Mouse (Mus musculus) kidney, embryonic 16.5 days (tissue): Measurements from ENCODE around the gene Tfcp2. TPM values are rescaled to one million over a fixed set of nuclear protein-coding genes. Genes with fewer than 3 reads are reported as not detected.
"Not testable (repeated sequence)": the region's sequence is repeated elsewhere in the genome, so short reads cannot be mapped to it uniquely, and the experiment has no call there.

ENCODE experiments used
- ATAC-seq: fragments of 200-750 bp; cut with Nextera tagmentation; 2 replicates; pipeline ENCODE4 v1.8.0; 2017; ENCODE audit warnings: moderate TSS enrichment; ENCODE audit not compliant: low FRiP score, low TSS enrichment
- H3K27ac ChIP-seq: fragments of 300-500 bp; sonication (generic); 2 replicates; pipeline ENCODE4 v1.5.1; 2014; ENCODE audit warnings: low read length
- H3K27me3 ChIP-seq: fragments of 300-500 bp; sonication (generic); 2 replicates; pipeline ENCODE4 v1.6.1; 2014; ENCODE audit warnings: low read length, control low read depth, mixed read lengths; ENCODE audit not compliant: insufficient read depth
- H3K36me3 ChIP-seq: fragments of 300-500 bp; sonication (generic); 2 replicates; pipeline ENCODE4 v1.6.1; 2014; ENCODE audit warnings: low read length, control low read depth, mixed read lengths; ENCODE audit not compliant: insufficient read depth
- H3K4me1 ChIP-seq: fragments of 300-500 bp; sonication (generic); 2 replicates; pipeline ENCODE4 v1.6.1; 2014; ENCODE audit warnings: low read length, control low read depth, mixed read lengths; ENCODE audit not compliant: insufficient read depth
- H3K4me2 ChIP-seq: fragments of 300-500 bp; sonication (generic); replicated peaks from 2 replicates; pipeline ENCODE4 v1.6.1; 2014; ENCODE audit warnings: low read depth, low read length
- H3K4me3 ChIP-seq: fragments of 300-500 bp; sonication (generic); 2 replicates; pipeline ENCODE4 v1.5.1; 2014; ENCODE audit warnings: mild to moderate bottlenecking, low read length
- H3K9ac ChIP-seq: fragments of 300-500 bp; sonication (generic); replicated peaks from 2 replicates; pipeline ENCODE4 v1.6.1; 2014; ENCODE audit warnings: low read length
- H3K9me3 ChIP-seq: fragments of 300-500 bp; sonication (generic); 2 replicates; pipeline ENCODE4 v1.6.1; 2016; ENCODE audit warnings: low read length, control low read depth
- WGBS: fragments of 180-500 bp; shearing (Covaris S2); extraction: QIAGEN DNeasy Blood & Tissue Kit; methylation state at CpG from one replicate; pipeline ENCODE4 v1.1.7; 2014; 5-methylcytosine and 5-hydroxymethylcytosine counted together
- polyA plus RNA-seq: library from polyadenylated mRNA; unstranded; fragments of >200 nt; fragmentation: Nextera tagmentation; extraction: Ambion mirVana; gene quantifications from 2 replicates; pipeline ENCODE4 v1.2.1, GENCODE M21; 2015

Gene Tfcp2
- polyA plus RNA-seq, 1 experiment from 2014 or later = 37.5 TPM

- Histone ChIP-seq H3K9me3 (no peaks in the 10 kb centered on the region), H3K4me1 (no peaks in the 10 kb centered on the region), H3K9ac (no peak overlapping the region), H3K4me3 (no peak overlapping the region), H3K4me2 (no peak overlapping the region), H3K27ac (no peak overlapping the region), H3K27me3 (no peaks in the 10 kb centered on the region), H3K36me3 (peaks cover 26% of the 10 kb centered on the region)
- no peak for ATAC-seq
- 94% methylated on average over 9 of the region's 9 CpGs for WGBS
Measured at GRCm38 (mm10) chr15:100539411-100539810, 12.4 kb downstream of the Tfcp2 start.

- Histone ChIP-seq H3K4me2 (no peak overlapping the region), H3K36me3 (peaks cover 22% of the 10 kb centered on the region), H3K4me3 (no peak overlapping the region), H3K9me3 (no peaks in the 10 kb centered on the region), H3K27ac (no peak overlapping the region), H3K9ac (no peak overlapping the region), H3K4me1 (no peaks in the 10 kb centered on the region), H3K27me3 (no peaks in the 10 kb centered on the region)
- 89% methylated on average over 6 of the region's 6 CpGs for WGBS
- no peak for ATAC-seq
Measured at GRCm38 (mm10) chr15:100537913-100538312, 13.9 kb downstream of the Tfcp2 start.

- Histone ChIP-seq H3K4me3 (no peak overlapping the region), H3K4me2 (no peak overlapping the region), H3K9ac (no peak overlapping the region), H3K9me3 (no peaks in the 10 kb centered on the region), H3K27me3 (no peaks in the 10 kb centered on the region), H3K4me1 (no peaks in the 10 kb centered on the region), H3K27ac (no peak overlapping the region), H3K36me3 (peaks cover 14% of the 10 kb centered on the region)
- 53% methylated on average over 5 of the region's 5 CpGs for WGBS
- ATAC-seq = no peak
Measured at GRCm38 (mm10) chr15:100527900-100528299, 23.9 kb downstream of the Tfcp2 start.

GRCm38 (mm10) chr15:100525405-100525804 lies 26.4 kb downstream of the Tfcp2 start:
- H3K4me2 ChIP-seq = no peak overlapping the region
- H3K9ac ChIP-seq = no peak overlapping the region
- no peak for ATAC-seq
- 92% methylated on average over 14 of the region's 14 CpGs for WGBS
- no peaks in the 10 kb centered on the region for H3K9me3 ChIP-seq
- H3K4me3 ChIP-seq = no peak overlapping the region
- no peak overlapping the region for H3K27ac ChIP-seq
- peaks cover 28% of the 10 kb centered on the region; the same call in 1 of the 2 replicates for H3K36me3 ChIP-seq
- H3K4me1 ChIP-seq = no peaks in the 10 kb centered on the region
- no peaks in the 10 kb centered on the region for H3K27me3 ChIP-seq

- Histone ChIP-seq H3K27me3 (no peaks in the 10 kb centered on the region), H3K4me1 (no peaks in the 10 kb centered on the region), H3K36me3 (peaks cover 50% of the 10 kb centered on the region), H3K4me2 (no peak overlapping the region), H3K9me3 (no peaks in the 10 kb centered on the region), H3K27ac (no peak overlapping the region), H3K9ac (no peak overlapping the region), H3K4me3 (no peak overlapping the region)
- no peak for ATAC-seq
- whole genome bisulfite sequencing = 94% methylated on average over 14 of the region's 14 CpGs
Measured at GRCm38 (mm10) chr15:100520306-100520705, 31.5 kb downstream of the Tfcp2 start.

- no peaks in the 10 kb centered on the region for H3K27me3 ChIP-seq
- no peak overlapping the region for H3K27ac ChIP-seq
- H3K4me2 ChIP-seq = no peak overlapping the region
- H3K4me1 ChIP-seq = no peaks in the 10 kb centered on the region
- H3K36me3 ChIP-seq = peaks cover 67% of the 10 kb centered on the region
- no peaks in the 10 kb centered on the region for H3K9me3 ChIP-seq
- no peak overlapping the region for H3K9ac ChIP-seq
- 81% methylated on average over 2 of the region's 2 CpGs for WGBS
- H3K4me3 ChIP-seq = no peak overlapping the region
- no peak for ATAC-seq
Measured at GRCm38 (mm10) chr15:100515121-100515520, 36.7 kb downstream of the Tfcp2 start.

GRCm38 (mm10) chr15:100513387-100513786 lies 38.4 kb downstream of the Tfcp2 start:
- Histone ChIP-seq H3K4me3 (no peak overlapping the region), H3K27me3 (no peaks in the 10 kb centered on the region), H3K4me1 (no peaks in the 10 kb centered on the region), H3K4me2 (no peak overlapping the region), H3K36me3 (peaks cover 65% of the 10 kb centered on the region), H3K27ac (no peak overlapping the region), H3K9me3 (no peaks in the 10 kb centered on the region), H3K9ac (no peak overlapping the region)
- ATAC-seq = no peak
- WGBS = 81% methylated on average over 4 of the region's 4 CpGs

GRCm38 (mm10) chr15:100510072-100510471 lies 41.7 kb downstream of the Tfcp2 start:
- Histone ChIP-seq H3K36me3 (peaks cover 60% of the 10 kb centered on the region), H3K4me2 (no peak overlapping the region)

GRCm38 (mm10) chr15:100508454-100509167 lies 43.2 kb downstream of the Tfcp2 start:
- Histone ChIP-seq H3K27ac (no peak overlapping the region), H3K9me3 (no peaks in the 10 kb centered on the region), H3K9ac (no peak overlapping the region), H3K27me3 (no peaks in the 10 kb centered on the region), H3K4me1 (no peaks in the 10 kb centered on the region), H3K4me3 (no peak overlapping the region), H3K4me2 (no peak overlapping the region), H3K36me3 (peaks cover 55% of the 10 kb centered on the region)
- 77% methylated on average over 13 of the region's 13 CpGs for WGBS
- ATAC-seq = no peak

More at GRCm38 (mm10) chr15:100510072-100510471, 41.7 kb downstream of the Tfcp2 start:
- WGBS = 85% methylated on average over 11 of the region's 11 CpGs
- no peak overlapping the region for H3K9ac ChIP-seq
- H3K4me3 ChIP-seq = no peak overlapping the region
- H3K9me3 ChIP-seq = no peaks in the 10 kb centered on the region
- no peak overlapping the region for H3K27ac ChIP-seq
- no peaks in the 10 kb centered on the region for H3K4me1 ChIP-seq
- ATAC-seq = no peak
- no peaks in the 10 kb centered on the region for H3K27me3 ChIP-seq

- not testable (repeated sequence) for H3K27me3 ChIP-seq, H3K4me2 ChIP-seq, H3K4me3 ChIP-seq, ATAC-seq, H3K27ac ChIP-seq, H3K9ac ChIP-seq, H3K9me3 ChIP-seq, H3K4me1 ChIP-seq
- 49% methylated on average over 8 of the region's 8 CpGs for WGBS
- peaks cover 12% of the 10 kb centered on the region; the same call in 1 of the 2 replicates for H3K36me3 ChIP-seq
Measured at GRCm38 (mm10) chr15:100499506-100499905, 52.3 kb downstream of the Tfcp2 start.
